Mouse (Mus musculus): ENCODE measurements around the gene Srp54b. TPM values are rescaled to one million over a fixed set of nuclear protein-coding genes. Genes with fewer than 3 reads are reported as not detected.
A peak's percentile ranks its signal among the peaks of the same experiment; 100 is the strongest.
"Not testable (repeated sequence)": the region's sequence is repeated elsewhere in the genome, so short reads cannot be mapped to it uniquely, and the experiment has no call there.

The Srp54b gene
- polyA plus RNA-seq (2014; fragmentation: Nextera tagmentation; extraction: Ambion mirVana): 52.3 and 61.7 TPM in 2 replicates

DNA sequence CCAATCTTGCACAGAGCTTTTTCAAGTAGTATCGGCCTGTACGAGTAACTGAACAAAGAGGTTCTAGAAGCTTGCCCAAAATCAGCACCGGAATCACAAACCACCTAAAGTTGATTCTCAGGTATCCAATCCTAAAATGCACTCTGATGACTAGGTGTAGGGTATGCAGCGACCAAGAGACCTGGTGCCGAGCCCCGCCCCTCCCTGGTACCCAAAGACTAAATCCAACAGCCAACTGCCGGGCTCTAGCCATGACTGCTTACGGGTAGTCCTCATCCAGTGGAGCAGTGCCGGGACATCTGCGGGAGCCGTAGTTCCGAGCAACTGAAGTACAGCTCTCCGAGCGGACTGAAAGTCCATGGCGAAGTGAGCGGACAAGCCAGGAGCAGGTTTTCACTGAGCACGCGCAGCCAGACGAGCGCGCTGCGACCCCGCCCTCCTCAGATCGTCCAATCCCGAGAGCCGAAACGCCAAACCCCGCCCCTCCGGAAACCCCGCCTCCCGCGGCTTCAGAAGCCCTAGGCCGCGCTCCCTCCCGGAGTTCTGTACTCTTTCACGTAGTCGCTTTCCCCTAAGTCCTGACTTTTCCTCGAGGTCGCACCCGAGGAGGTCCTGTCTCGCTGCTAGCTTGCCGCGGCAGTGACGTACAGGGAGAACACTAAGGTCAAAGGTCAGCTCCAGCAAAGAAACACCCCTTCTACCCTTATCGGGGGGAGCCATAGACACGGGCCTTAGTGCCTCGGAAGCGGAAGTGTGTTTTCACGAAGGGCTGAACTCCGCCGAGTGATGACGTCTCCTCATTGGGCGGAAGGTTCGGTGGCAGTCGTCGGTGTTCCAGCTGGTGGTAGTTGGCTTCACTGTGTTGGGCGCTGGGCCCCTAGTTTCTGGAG, at the start of gene Srp54b:
Srp54b (plus strand) TSS at position 546 of the 890 bp plus-strand sequence.
- H3K36me3 ChIP-seq (ENCODE audit: control insufficient read depth, insufficient read depth, low read length); H3K4me1 ChIP-seq (replicated peaks; ENCODE audit: control insufficient read depth, insufficient read depth, low read length); H3K27ac ChIP-seq (ENCODE audit: low read depth, low read length); H3K9me3 ChIP-seq (ENCODE audit: control insufficient read depth, low read length); H3K27me3 ChIP-seq (ENCODE audit: control insufficient read depth, insufficient read depth, low read length); H3K4me3 ChIP-seq (ENCODE audit: low read depth, low read length); H3K4me2 ChIP-seq (ENCODE audit: low read depth, low read length, severe bottlenecking); H3K9ac ChIP-seq (ENCODE audit: low read length); DNase-seq (ENCODE audit: low spot score): not testable (repeated sequence)
- ATAC-seq (replicated peaks; ENCODE audit: low FRiP score): peak; percentile 98
- WGBS: no CpG with 5 or more reads among the region's 57 CpGs

DNA sequence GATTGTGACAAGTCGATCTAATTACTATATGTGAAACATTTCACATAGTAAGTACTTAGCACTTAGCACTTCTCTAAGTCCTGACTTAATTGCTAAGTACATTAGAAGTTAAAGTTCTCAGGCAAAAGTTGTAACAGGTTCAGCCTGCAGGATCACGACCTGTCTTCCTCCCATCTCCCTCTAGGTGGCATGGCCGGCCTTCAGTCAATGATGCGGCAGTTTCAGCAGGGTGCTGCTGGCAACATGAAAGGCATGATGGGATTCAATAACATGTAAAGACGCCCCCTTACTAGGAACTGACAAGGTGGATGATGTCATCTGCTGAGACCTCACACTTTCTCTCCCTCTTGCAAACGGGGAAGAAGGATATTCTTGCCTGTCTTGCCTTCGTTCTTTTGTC, 42.3 kb upstream of the Srp54b start:
- not testable (repeated sequence) for H3K4me3 ChIP-seq (ENCODE audit: low read depth, low read length); H3K4me2 ChIP-seq (ENCODE audit: low read depth, low read length, severe bottlenecking); ATAC-seq (replicated peaks; ENCODE audit: low FRiP score); H3K36me3 ChIP-seq (ENCODE audit: control insufficient read depth, insufficient read depth, low read length); H3K9me3 ChIP-seq (ENCODE audit: control insufficient read depth, low read length); H3K9ac ChIP-seq (ENCODE audit: low read length); DNase-seq (ENCODE audit: low spot score); H3K27ac ChIP-seq (ENCODE audit: low read depth, low read length); H3K27me3 ChIP-seq (ENCODE audit: control insufficient read depth, insufficient read depth, low read length); H3K4me1 ChIP-seq (replicated peaks; ENCODE audit: control insufficient read depth, insufficient read depth, low read length)
- no CpG with 5 or more reads among the region's 7 CpGs for WGBS

GRCm38 (mm10) chr12:55124242-55124641, 30.7 kb upstream of the Srp54b start, which contains the start of gene Fam177a:
Fam177a (plus strand) TSS chr12:55124469.
- not testable (repeated sequence) for H3K36me3 ChIP-seq (ENCODE audit: control insufficient read depth, insufficient read depth, low read length); H3K9me3 ChIP-seq (ENCODE audit: control insufficient read depth, low read length); H3K4me3 ChIP-seq (ENCODE audit: low read depth, low read length); H3K4me1 ChIP-seq (replicated peaks; ENCODE audit: control insufficient read depth, insufficient read depth, low read length); DNase-seq (ENCODE audit: low spot score); H3K9ac ChIP-seq (ENCODE audit: low read length); H3K4me2 ChIP-seq (ENCODE audit: low read depth, low read length, severe bottlenecking); H3K27ac ChIP-seq (ENCODE audit: low read depth, low read length); H3K27me3 ChIP-seq (ENCODE audit: control insufficient read depth, insufficient read depth, low read length)
- peak; percentile 99 for ATAC-seq (replicated peaks; ENCODE audit: low FRiP score)
- no CpG with 5 or more reads among the region's 40 CpGs for WGBS

DNA sequence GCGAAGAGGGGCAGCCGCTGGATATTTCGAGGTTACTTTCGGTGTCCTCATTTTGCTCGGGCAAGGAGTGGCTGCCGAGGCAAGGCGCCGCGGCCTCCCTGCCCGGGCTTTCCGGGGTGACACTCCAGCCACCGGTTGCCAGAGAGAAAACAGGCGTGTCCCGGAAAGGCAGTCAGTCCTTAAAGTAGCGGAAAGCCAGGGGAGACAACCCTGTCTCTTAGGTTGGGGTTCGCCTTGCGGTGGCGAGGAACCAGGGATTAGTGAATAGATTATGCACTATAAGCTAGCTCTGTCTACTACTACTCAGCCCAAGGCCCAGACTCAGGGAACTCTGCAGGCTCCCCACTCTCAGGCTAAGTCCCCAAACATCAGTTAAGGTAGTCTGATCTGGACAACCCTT, 30.2 kb upstream of the Srp54b start:
- peak; percentile 70 for ATAC-seq (replicated peaks; ENCODE audit: low FRiP score)
- not testable (repeated sequence) for H3K4me3 ChIP-seq (ENCODE audit: low read depth, low read length); H3K9ac ChIP-seq (ENCODE audit: low read length); H3K4me1 ChIP-seq (replicated peaks; ENCODE audit: control insufficient read depth, insufficient read depth, low read length); H3K4me2 ChIP-seq (ENCODE audit: low read depth, low read length, severe bottlenecking); H3K36me3 ChIP-seq (ENCODE audit: control insufficient read depth, insufficient read depth, low read length); H3K27me3 ChIP-seq (ENCODE audit: control insufficient read depth, insufficient read depth, low read length); H3K9me3 ChIP-seq (ENCODE audit: control insufficient read depth, low read length); H3K27ac ChIP-seq (ENCODE audit: low read depth, low read length); DNase-seq (ENCODE audit: low spot score)
- WGBS: no CpG with 5 or more reads among the region's 18 CpGs

DNA sequence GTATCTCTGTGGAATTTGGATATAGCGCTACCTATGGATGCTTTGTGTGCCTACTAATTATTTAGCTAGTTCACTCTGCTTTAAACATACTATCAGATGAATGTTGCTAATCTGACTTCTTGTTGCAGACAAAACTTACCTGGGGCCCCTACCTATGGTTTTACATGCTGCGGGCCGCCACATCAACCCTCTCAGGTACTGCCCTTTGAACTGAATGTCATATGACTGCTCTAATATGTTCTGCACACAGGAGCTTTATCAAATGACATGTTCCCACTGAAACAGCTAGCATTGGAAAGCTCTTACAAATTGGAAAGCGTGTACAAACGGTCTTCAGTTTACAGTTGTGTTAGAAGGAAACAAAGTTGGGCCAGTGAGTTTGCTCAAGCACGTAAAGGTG, 19.4 kb upstream of the Srp54b start:
- H3K4me1 ChIP-seq (replicated peaks; ENCODE audit: control insufficient read depth, insufficient read depth, low read length); H3K9me3 ChIP-seq (ENCODE audit: control insufficient read depth, low read length); H3K27ac ChIP-seq (ENCODE audit: low read depth, low read length); H3K4me3 ChIP-seq (ENCODE audit: low read depth, low read length); H3K36me3 ChIP-seq (ENCODE audit: control insufficient read depth, insufficient read depth, low read length); DNase-seq (ENCODE audit: low spot score); H3K4me2 ChIP-seq (ENCODE audit: low read depth, low read length, severe bottlenecking); H3K27me3 ChIP-seq (ENCODE audit: control insufficient read depth, insufficient read depth, low read length); ATAC-seq (replicated peaks; ENCODE audit: low FRiP score); H3K9ac ChIP-seq (ENCODE audit: low read length): not testable (repeated sequence)
- no CpG with 5 or more reads among the region's 6 CpGs for WGBS

- DNase-seq (ENCODE audit: low spot score); H3K9ac ChIP-seq (ENCODE audit: low read length); H3K27me3 ChIP-seq (ENCODE audit: control insufficient read depth, insufficient read depth, low read length); ATAC-seq (replicated peaks; ENCODE audit: low FRiP score); H3K4me2 ChIP-seq (ENCODE audit: low read depth, low read length, severe bottlenecking); H3K9me3 ChIP-seq (ENCODE audit: control insufficient read depth, low read length); H3K36me3 ChIP-seq (ENCODE audit: control insufficient read depth, insufficient read depth, low read length); H3K27ac ChIP-seq (ENCODE audit: low read depth, low read length); H3K4me1 ChIP-seq (replicated peaks; ENCODE audit: control insufficient read depth, insufficient read depth, low read length); H3K4me3 ChIP-seq (ENCODE audit: low read depth, low read length): not testable (repeated sequence)
- WGBS: no CpG with 5 or more reads among the region's 6 CpGs
These were observed 17.0 kb upstream of the Srp54b start for GRCm38 (mm10) chr12:55137859-55138258.

DNA sequence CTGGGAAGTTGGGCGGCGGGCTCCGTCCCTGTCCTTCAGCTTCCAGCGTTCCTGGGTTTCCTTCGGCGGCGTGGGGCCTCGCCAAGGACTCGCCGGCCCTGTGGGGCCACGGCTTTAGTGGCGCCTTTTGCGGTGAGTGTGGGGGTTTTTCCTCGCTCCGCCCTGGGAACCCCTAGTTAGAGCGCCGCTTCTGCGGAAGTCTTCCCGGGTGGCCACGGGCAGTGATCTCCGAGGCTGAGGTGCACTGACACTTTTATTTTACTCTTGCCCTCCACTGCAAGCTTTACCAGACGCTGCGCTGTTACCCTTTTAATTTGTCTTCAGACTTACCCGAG, 512 bp downstream of the Srp54b start:
- not testable (repeated sequence) for DNase-seq (ENCODE audit: low spot score); H3K36me3 ChIP-seq (ENCODE audit: control insufficient read depth, insufficient read depth, low read length); H3K4me1 ChIP-seq (replicated peaks; ENCODE audit: control insufficient read depth, insufficient read depth, low read length); H3K9me3 ChIP-seq (ENCODE audit: control insufficient read depth, low read length); H3K9ac ChIP-seq (ENCODE audit: low read length); H3K27ac ChIP-seq (ENCODE audit: low read depth, low read length); H3K4me2 ChIP-seq (ENCODE audit: low read depth, low read length, severe bottlenecking); ATAC-seq (replicated peaks; ENCODE audit: low FRiP score); H3K4me3 ChIP-seq (ENCODE audit: low read depth, low read length); H3K27me3 ChIP-seq (ENCODE audit: control insufficient read depth, insufficient read depth, low read length)
- under 1% methylated on average over 9 of the region's 24 CpGs for WGBS

DNA sequence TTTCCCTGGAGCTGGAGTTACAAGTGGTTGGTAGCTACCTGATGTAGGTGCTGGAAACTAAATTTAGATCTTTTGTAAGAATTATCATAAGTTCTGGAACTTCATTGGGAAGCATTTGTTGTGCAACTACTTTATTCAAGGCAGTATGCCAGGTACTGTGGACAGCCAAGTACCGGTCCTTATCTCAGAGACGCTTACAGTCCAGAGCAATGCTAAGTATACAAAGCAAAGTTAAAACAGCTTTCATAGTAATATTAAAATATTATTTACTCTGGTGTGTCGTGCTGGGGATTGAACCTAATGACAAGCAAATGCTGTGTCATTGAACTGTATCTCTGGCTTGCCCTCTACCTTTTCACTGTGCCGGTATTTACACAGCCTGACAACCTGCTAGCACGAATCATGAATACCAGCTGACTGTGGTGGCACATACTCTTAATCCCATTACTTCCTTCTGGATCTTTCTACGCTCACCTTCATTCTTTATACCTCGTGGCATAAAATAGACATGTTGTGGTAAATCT, 12.2 kb downstream of the Srp54b start:
- H3K4me3 ChIP-seq (ENCODE audit: low read depth, low read length); H3K4me1 ChIP-seq (replicated peaks; ENCODE audit: control insufficient read depth, insufficient read depth, low read length); H3K27me3 ChIP-seq (ENCODE audit: control insufficient read depth, insufficient read depth, low read length); DNase-seq (ENCODE audit: low spot score); H3K9ac ChIP-seq (ENCODE audit: low read length); H3K9me3 ChIP-seq (ENCODE audit: control insufficient read depth, low read length); H3K4me2 ChIP-seq (ENCODE audit: low read depth, low read length, severe bottlenecking); H3K27ac ChIP-seq (ENCODE audit: low read depth, low read length); H3K36me3 ChIP-seq (ENCODE audit: control insufficient read depth, insufficient read depth, low read length); ATAC-seq (replicated peaks; ENCODE audit: low FRiP score): not testable (repeated sequence)
- WGBS: no CpG with 5 or more reads among the region's 7 CpGs

DNA sequence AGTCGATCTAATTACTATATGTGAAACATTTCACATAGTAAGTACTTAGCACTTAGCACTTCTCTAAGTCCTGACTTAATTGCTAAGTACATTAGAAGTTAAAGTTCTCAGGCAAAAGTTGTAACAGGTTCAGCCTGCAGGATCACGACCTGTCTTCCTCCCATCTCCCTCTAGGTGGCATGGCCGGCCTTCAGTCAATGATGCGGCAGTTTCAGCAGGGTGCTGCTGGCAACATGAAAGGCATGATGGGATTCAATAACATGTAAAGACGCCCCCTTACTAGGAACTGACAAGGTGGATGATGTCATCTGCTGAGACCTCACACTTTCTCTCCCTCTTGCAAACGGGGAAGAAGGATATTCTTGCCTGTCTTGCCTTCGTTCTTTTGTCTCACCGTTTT, 32.8 kb downstream of the Srp54b start:
- H3K9ac ChIP-seq (ENCODE audit: low read length); DNase-seq (ENCODE audit: low spot score); H3K4me3 ChIP-seq (ENCODE audit: low read depth, low read length); H3K4me2 ChIP-seq (ENCODE audit: low read depth, low read length, severe bottlenecking); H3K27me3 ChIP-seq (ENCODE audit: control insufficient read depth, insufficient read depth, low read length); H3K9me3 ChIP-seq (ENCODE audit: control insufficient read depth, low read length); ATAC-seq (replicated peaks; ENCODE audit: low FRiP score); H3K27ac ChIP-seq (ENCODE audit: low read depth, low read length); H3K36me3 ChIP-seq (ENCODE audit: control insufficient read depth, insufficient read depth, low read length); H3K4me1 ChIP-seq (replicated peaks; ENCODE audit: control insufficient read depth, insufficient read depth, low read length): not testable (repeated sequence)
- no CpG with 5 or more reads among the region's 8 CpGs for WGBS
